Comparison of ENCODE assay signal across 23 mouse cellular contexts in genomic region chr11:95557719-95558118, GRCm38 (mm10). TPM values are rescaled to one million over a fixed set of nuclear protein-coding genes. Genes with fewer than 3 reads are reported as not detected.
DNase-seq lines count a peak whose midpoint lies in the region; ATAC-seq lines count a peak whose summit lies in the region.
"Had no signal": no experiment of that assay in that cellular context is flagged by ENCODE, and none has a peak within 500 bp of the region (broad histone marks: within the 10 kb centered on the region; RNA-seq: fewer than 3 reads in every experiment).

No protein-coding gene starts in this region.

- no peak overlapping the region for H3K4me2 ChIP-seq in heart, embryonic 12.5 days
- no peak overlapping the region for H3K4me2 ChIP-seq in forebrain, embryonic 15.5 days (replicated peaks)
- H3K4me2 ChIP-seq: heart, embryonic 13.5 days; limb, embryonic 15.5 days; liver, embryonic 15.5 days; midbrain, embryonic 12.5 days; neural tube, embryonic 13.5 days had no signal

- peak; percentile 73 to 82 for DNase-seq in cerebellum, postnatal 10 days
- DNase-seq in cerebellum, adult 9-11 months: no peak
- peak; percentile 59 to 68 for DNase-seq in heart, postnatal 10 days
- DNase-seq in retina, postnatal 1 day: peak; percentile 54
- no peak for DNase-seq in retina, embryonic 14.5 days (ENCODE audit: low spot score)
- DNase-seq in adrenal gland, adult 2 months: no peak
- DNase-seq: adrenal gland, postnatal 36 days; cerebellum, adult 18-20 months; kidney, adult 2 months; kidney, postnatal 10 days; right cerebral cortex, postnatal 4 days had no signal

- WGBS in heart, embryonic 12.5 days: 29% methylated on average over 6 of the region's 6 CpGs
- 19% methylated on average over 6 of the region's 6 CpGs for WGBS in forebrain, embryonic 15.5 days

- H3K4me3 ChIP-seq in heart, embryonic 12.5 days: no peak overlapping the region
- no peak overlapping the region for H3K4me3 ChIP-seq in forebrain, embryonic 15.5 days
- H3K4me3 ChIP-seq: heart, embryonic 13.5 days; hindbrain, embryonic 10.5 days; limb, embryonic 15.5 days; liver, embryonic 15.5 days; midbrain, embryonic 12.5 days; neural tube, embryonic 13.5 days had no signal

- H3K27me3 ChIP-seq in heart, embryonic 12.5 days (replicated peaks): peaks cover 14% of the 10 kb centered on the region; the same call in 1 of the 2 replicates
- no peaks in the 10 kb centered on the region for H3K27me3 ChIP-seq in forebrain, embryonic 15.5 days
- H3K27me3 ChIP-seq: liver, embryonic 15.5 days; midbrain, embryonic 12.5 days; neural tube, embryonic 13.5 days had no signal

- no peaks in the 10 kb centered on the region for H3K36me3 ChIP-seq in heart, embryonic 12.5 days
- no peaks in the 10 kb centered on the region for H3K36me3 ChIP-seq in forebrain, embryonic 15.5 days
- H3K36me3 ChIP-seq: G1E; heart, embryonic 13.5 days; hindbrain, embryonic 10.5 days; limb, embryonic 15.5 days; liver, embryonic 15.5 days; midbrain, embryonic 12.5 days; neural tube, embryonic 13.5 days had no signal

- no peak overlapping the region for H3K9ac ChIP-seq in heart, embryonic 12.5 days
- H3K9ac ChIP-seq in forebrain, embryonic 15.5 days (replicated peaks): no peak overlapping the region
- H3K9ac ChIP-seq: heart, embryonic 13.5 days; limb, embryonic 15.5 days; liver, embryonic 15.5 days; midbrain, embryonic 12.5 days; neural tube, embryonic 13.5 days had no signal

- no peak for ATAC-seq in heart, embryonic 12.5 days (ENCODE audit: insufficient number of reproducible peaks, low FRiP score)
- ATAC-seq in forebrain, embryonic 15.5 days (replicated peaks): no peak
- ATAC-seq: forebrain, embryonic 16.5 days had no signal

- no peak overlapping the region for H3K27ac ChIP-seq in heart, embryonic 12.5 days (ENCODE audit: poor library complexity, severe bottlenecking)
- H3K27ac ChIP-seq in forebrain, embryonic 15.5 days (replicated peaks): no peak overlapping the region
- H3K27ac ChIP-seq: heart, embryonic 13.5 days; hindbrain, embryonic 10.5 days; limb, embryonic 15.5 days; liver, embryonic 15.5 days; midbrain, embryonic 12.5 days; neural tube, embryonic 13.5 days had no signal

- H3K9me3 ChIP-seq in heart, embryonic 12.5 days (replicated peaks): peaks cover under 1% of the 10 kb centered on the region; the same call in 1 of the 2 replicates
- no peaks in the 10 kb centered on the region for H3K9me3 ChIP-seq in forebrain, embryonic 15.5 days
- H3K9me3 ChIP-seq: G1E; heart, embryonic 13.5 days; hindbrain, embryonic 10.5 days; limb, embryonic 15.5 days; liver, embryonic 15.5 days; midbrain, embryonic 12.5 days; neural tube, embryonic 13.5 days had no signal

- peaks cover 16% of the 10 kb centered on the region for H3K4me1 ChIP-seq in heart, embryonic 12.5 days (replicated peaks)
- H3K4me1 ChIP-seq in forebrain, embryonic 15.5 days: peaks cover 7% of the 10 kb centered on the region
- H3K4me1 ChIP-seq: liver, embryonic 15.5 days had no signal

- intact Hi-C loops in heart, postnatal 10 days (cut with DNase I): no loop called here

RNA-seq across cellular contexts. Expression of gene Ngfr, which starts 29.8 kb away (rescaled TPM):
- 1 to 10 TPM; 2.7 to 4.4 TPM for total RNA-seq in heart, postnatal 10 days (2021)
- polyA plus RNA-seq in heart, embryonic 12.5 days (2016; fragmentation: Nextera tagmentation; extraction: Ambion mirVana): 3.9 and 5.0 TPM in 2 replicates
- 6.1 and 7.9 TPM in 2 replicates for polyA plus RNA-seq in forebrain, embryonic 15.5 days (2015; fragmentation: Nextera tagmentation; extraction: Ambion mirVana)
- total RNA-seq in adrenal gland, adult 2 months (2021): 1 to 10 TPM; 2.6 to 5.7 TPM
- polyA plus RNA-seq in adrenal gland, adult 2 months (2012; rRNA removed): 8.0 and 14.2 TPM in 2 replicates
- total RNA-seq: megakaryocyte progenitor cell, adult 5-6 weeks had no signal
- polyA plus RNA-seq: G1E had no signal

RNA-seq across cellular contexts. Expression of gene Nxph3, which starts 43.3 kb away (rescaled TPM):
- under 1 TPM; 0.84 to 0.87 TPM for total RNA-seq in heart, postnatal 10 days (2021)
- polyA plus RNA-seq in heart, embryonic 12.5 days (2016; fragmentation: Nextera tagmentation; extraction: Ambion mirVana): 0.40 and 0.43 TPM in 2 replicates
- polyA plus RNA-seq in forebrain, embryonic 15.5 days (2015; fragmentation: Nextera tagmentation; extraction: Ambion mirVana): 6.3 and 6.9 TPM in 2 replicates
- 1 to 10 TPM; 1.9 to 6.2 TPM for total RNA-seq in adrenal gland, adult 2 months (2021)
- 1.6 and 2.6 TPM in 2 replicates for polyA plus RNA-seq in adrenal gland, adult 2 months (2012; rRNA removed)
- total RNA-seq: megakaryocyte progenitor cell, adult 5-6 weeks had no signal
- polyA plus RNA-seq: G1E; thymus, postnatal 0 days had no signal

Comparison
In these comparisons a context has a peak if more than half of its experiments do, and no peak if none do; other contexts are left out.
1. DNase-seq: peak in cerebellum, postnatal 10 days (2 of 2), heart, postnatal 10 days (2 of 2) and retina, postnatal 1 day (single experiment); none in cerebellum, adult 9-11 months (single experiment), retina, embryonic 14.5 days (single experiment) and adrenal gland, adult 2 months (single experiment).